Mouse (Mus musculus): Measurements from ENCODE around the gene Emsy.
A peak's percentile ranks its signal among the peaks of the same experiment; 100 is the strongest.

Emsy gene

DNA sequence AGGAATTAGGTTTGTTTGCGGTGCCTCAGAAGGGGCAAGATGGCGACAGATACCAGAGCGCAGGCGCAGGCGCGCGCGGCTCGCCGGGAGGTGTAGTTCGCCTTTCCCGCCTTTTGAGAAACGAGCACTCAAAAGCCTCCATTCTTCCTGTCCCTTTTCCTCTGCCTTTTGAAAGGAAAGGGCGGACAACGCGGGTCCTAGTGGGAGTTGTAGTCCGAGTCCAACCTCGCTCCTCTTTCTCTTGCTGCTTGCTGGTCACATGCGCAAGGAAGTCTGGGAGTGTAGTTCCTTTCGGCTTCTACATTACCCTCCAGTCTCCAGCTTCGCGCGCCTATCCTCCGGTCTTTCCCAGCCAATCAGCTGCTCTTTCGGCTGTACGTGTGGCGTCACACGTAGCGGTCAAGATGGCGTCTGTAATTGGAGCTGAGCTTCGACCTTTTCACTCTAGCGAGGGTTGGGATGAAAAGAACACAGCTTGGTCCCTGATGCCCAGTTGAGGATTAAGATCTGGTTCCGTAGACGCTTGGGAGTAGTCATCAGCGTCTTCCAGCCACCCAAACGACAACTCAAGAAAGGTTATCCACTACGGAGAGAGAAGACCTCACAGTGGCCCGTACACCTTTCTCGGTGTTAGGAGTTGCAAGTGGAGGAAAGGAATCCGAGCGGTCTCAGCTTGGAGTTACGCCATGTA is at the start of gene Emsy:
TSS of gene Emsy (minus strand) at position 253 of the 691 bp plus-strand sequence.
- TF ChIP-seq GATA4 (IDR thresholded peaks at IDR 0.05; ENCODE audit: insufficient replicate concordance, low read length): peak; percentile 6; the same call in 1 of the 2 replicates

DNA sequence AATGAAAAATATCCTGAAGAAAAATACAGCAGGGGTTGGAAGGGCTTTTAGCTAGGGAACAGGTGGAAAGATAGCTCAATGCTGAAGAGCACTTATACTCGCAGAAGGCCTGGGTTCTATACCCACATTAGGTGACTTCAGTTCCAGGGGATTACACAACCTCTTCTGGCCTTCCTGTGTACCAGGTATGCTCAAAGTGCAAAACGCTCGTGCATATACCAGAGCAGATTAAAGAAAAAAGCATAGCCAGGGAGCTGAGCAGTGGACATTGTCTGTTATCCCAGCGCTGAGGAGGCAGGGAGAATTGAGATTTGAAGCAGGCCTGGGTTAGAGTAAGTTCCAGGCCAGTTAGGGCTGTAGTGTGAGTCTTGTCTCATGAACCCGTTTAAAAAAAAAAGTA is 47.7 kb upstream of the Emsy start:
- no peak for TF ChIP-seq GATA4 (IDR thresholded peaks at IDR 0.05; ENCODE audit: insufficient replicate concordance, low read length)

DNA sequence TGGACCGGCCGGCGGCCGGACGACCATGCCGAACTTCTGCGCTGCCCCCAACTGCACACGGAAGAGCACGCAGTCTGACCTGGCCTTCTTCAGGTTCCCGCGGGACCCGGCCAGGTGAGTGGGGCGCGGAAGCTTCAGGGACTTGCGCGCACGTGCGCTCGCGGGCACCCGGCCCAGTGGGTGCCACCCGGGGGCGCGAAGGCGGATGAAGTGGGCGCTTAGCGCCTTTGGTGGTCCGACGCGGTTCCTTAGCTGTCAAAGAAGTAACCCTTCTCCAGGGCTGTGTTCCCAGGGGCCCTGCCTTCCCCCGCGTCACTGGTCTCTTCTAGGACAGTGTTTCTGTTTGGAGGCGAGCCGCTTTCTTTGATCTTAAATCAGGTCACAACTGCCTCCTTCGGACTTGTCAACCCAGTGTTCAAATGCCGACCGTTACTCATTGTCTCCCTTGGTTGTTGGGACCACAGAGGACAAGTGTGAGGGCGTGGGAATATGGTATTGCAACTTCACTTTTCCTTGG is 46.8 kb upstream of the Emsy start:
- no peak for TF ChIP-seq GATA4 (IDR thresholded peaks at IDR 0.05; ENCODE audit: insufficient replicate concordance, low read length)

DNA sequence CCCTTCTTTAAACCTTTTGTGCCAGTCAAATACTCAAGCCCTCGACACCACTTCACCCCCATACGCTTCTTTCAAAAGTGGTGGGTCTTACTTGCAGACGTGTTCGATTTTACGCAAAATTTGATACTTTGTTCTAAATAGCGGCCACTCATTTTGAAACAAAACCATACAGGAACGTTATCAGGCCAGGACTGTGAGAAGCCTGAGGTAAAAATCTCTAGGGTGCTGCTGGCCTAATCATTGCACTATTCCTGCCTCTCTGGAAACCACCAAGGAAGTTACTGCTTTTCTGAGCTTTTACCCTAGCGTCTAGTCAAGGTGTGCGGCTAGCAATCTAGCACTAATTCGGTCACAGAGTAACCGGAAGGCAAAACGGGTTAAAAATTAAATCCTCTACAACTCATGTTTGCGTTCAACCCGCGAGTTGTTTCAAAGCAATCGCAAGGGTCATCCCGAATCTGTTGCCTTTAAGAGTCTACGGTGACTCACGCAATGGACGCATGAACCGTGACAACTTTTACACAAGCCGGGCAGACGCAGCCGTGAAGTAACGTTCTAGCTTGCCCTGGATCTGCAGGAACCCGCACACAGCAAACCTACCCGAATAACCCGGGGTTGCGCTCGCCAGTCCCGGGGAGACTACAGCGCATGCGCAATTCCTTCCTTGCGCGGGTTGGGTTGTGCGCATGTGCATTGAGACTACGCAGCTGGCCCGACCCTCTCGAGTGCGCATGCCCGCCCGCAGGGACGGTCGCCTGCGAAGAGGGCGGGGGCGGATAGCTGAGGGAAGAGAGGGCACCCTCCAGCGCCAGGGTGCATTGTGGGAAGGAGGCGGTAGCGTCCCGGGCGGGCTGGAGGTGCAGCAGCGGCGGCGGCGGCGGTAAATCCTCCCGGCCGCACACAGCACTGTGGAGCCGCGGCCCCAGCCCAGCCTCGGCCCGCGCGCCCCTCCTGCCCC is 46.0 kb upstream of the Emsy start, which contains the start of gene Thap12:
TSS of gene Thap12 (plus strand) at position 821 of the 958 bp plus-strand sequence.
- TF ChIP-seq GATA4 (IDR thresholded peaks at IDR 0.05; ENCODE audit: insufficient replicate concordance, low read length): peak; percentile 13; the same call in 1 of the 2 replicates

DNA sequence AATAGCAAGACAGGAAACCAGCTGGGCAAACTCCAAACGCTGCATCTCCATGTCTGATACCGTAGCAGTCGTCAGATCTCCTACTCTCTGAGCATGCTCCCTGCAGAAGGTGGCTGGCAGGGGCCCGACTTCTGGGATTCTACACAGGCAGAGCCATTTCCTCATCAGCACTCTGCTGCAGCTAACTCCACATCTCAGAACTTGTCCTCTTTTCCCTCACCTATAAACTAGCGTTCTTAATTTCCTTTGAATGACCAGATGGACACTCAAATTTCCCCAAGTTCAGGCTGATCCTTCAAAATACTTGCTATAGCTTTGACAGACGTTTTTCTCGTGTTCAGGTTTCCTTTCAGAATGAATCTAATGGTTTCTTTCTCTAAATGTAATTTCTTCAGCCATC is 45.2 kb upstream of the Emsy start:
- TF ChIP-seq GATA4 (IDR thresholded peaks at IDR 0.05; ENCODE audit: insufficient replicate concordance, low read length): no peak

DNA sequence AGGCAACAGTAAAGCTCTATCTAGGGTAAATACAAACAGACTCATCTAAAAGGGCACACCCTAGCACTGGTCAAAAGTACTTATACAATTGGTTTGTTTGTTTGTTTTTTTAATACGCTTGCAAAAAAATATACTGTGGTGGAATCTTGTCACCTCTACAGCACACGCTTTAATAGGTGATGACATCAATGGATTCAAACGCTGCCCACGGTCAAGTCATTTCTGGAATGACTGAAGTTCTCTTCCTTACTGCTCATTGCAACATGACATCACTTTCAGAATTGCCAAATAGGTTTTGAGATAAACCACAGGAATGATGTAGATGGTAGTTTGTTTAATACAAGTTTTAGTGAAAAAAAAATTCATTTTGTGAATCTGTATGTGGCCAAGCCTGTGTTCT is 42.0 kb upstream of the Emsy start:
- TF ChIP-seq GATA4 (IDR thresholded peaks at IDR 0.05; ENCODE audit: insufficient replicate concordance, low read length): no peak

DNA sequence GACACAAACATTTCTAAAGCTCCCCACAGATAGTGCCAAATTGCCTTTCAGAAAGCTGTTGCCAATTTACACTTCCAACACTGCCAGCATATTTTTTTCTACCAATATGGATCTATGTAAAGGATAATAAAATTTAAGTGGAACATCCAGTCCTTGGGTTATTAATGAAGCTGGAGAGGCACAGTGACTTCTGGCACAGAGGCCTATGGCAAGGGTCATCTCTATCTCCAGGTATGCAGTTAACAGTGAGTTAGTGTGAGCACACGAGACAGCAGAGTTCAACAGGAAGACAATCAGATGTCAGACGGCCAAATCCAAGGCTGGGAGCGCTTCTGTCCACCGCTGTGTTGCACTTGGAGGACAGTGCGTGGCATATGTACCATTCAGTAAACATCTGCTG is 41.5 kb upstream of the Emsy start:
- TF ChIP-seq GATA4 (IDR thresholded peaks at IDR 0.05; ENCODE audit: insufficient replicate concordance, low read length): no peak

DNA sequence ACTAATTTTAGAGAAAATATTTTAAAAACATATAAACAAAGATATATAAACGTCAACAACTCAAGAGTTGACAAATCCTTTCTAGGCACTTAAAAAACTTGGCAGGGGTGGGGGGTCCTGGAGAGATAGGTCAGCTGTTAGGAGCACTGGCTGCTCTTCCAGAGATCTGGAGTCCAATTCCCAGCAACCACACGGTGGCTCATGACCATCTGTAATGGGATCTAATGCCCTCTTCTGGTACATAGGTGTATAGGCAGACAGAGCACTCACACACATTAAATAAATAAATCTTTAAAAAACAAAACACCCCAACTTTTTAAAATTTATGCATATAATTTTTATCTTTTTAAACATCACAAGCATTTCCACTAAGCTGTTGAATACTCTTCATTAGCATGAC is 40.9 kb upstream of the Emsy start:
- no peak for TF ChIP-seq GATA4 (IDR thresholded peaks at IDR 0.05; ENCODE audit: insufficient replicate concordance, low read length)

DNA sequence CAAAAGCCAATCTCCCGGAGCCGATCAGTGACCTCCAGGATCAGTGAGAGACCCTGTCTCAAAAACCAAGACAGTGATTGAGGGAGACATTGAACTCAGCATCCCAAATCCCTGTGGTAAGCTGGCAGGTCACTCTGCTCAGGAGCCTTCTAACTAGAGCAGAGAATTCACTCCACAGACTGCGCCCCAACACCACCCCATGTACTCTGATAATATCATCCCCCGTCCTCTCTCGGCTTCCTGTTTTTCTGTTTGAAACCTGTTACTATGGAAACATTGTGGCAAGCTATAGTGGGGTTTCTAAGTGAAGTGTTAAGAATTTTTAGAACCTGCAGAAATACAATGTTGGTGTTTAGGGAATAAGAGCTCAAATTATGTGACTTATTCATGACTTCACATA is 37.5 kb upstream of the Emsy start:
- TF ChIP-seq GATA4 (IDR thresholded peaks at IDR 0.05; ENCODE audit: insufficient replicate concordance, low read length): no peak

DNA sequence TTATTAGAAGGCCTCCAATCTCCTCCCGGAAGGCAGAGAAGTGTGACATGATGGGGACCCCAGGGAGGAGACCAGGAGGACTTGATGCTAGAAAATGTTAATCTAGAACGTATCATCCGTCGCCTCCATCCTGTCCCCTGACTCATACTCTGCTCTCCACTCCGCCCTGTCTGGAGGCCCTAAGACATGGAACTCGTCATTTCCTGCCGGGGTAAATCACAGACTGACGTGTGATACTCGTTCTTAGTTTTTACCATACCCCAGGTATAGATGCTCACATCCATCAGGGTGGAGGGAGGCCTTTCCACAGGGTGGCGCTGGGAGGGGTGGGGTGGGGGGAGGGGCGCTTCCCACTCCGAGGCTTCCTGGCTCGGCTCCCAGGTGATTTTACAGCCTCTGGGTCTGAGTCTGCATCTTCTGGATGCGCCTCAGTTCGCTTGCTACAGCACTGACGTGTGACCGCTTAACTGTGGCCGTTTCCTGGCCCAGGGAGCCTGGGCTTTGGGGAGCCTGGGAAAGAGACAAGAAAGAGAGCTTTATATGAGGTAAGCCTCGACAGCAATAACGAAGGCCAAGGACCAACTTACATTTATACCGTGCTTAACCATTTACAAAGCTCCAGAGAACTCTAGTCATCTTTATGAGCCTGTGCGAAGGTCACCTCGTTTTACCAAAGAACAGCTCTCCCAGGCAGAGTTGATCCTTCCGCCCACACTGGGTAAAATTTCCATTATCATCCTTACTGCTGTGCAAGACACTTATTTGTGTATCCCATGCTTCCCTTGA is 36.4 kb upstream of the Emsy start:
- no peak for TF ChIP-seq GATA4 (IDR thresholded peaks at IDR 0.05; ENCODE audit: insufficient replicate concordance, low read length)

DNA sequence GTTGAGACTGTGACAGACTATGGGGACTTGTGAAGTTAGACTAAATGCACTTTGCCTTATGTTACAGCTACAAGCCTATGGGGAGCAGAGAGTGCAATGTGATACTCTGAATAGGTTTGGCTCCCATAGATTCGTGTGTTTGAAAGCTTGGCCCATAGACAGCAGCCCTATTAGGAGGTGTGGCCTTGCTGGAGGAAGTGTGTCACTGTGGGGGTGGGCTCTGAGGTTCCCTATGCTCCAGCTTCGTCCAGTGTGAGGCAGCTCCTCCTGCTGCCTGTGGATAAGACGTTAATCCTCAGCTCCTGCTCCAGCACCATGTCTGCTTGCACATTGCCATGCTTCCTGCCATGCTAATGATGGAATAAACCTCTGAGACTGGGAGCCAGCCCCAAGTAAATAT is 34.2 kb upstream of the Emsy start:
- no peak for TF ChIP-seq GATA4 (IDR thresholded peaks at IDR 0.05; ENCODE audit: insufficient replicate concordance, low read length)

DNA sequence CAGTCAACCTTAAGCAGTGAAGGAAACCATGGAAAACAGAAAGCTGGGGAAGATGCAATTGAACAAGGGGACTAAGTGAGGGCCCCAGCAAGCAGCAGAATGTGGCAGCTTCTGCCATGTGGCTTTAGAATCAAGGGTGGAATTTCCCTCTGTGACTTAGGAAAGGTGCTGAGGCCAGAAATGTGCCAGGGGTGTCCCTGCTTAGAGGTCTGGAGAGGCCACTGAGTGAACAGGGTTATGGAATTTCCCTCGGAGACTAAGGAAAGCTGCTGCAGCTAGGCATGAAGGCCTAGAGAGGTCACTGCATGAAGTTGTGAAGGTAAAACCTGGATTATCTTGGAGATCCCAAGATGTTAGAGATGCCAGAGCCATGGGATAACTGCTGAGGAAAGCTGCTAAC is 33.5 kb upstream of the Emsy start:
- no peak for TF ChIP-seq GATA4 (IDR thresholded peaks at IDR 0.05; ENCODE audit: insufficient replicate concordance, low read length)

DNA sequence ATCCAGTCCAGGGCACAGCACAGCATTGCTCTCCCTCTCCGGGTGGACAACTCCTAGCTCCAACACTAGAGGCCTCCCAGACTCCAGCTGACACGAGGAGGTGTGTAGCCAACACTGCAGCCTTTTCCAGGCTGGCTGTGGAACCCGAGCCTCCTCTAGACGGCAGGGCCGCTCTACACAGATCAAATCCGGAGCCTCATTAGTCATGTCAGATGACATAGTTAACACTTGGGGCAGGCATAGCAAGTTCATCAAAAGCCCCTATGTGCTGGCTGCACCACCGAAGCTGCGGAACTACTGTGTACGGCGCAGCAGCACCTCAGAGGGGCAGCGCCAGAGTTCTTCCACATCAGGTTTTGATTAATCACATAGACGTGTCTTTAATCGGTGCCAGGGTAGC is 29.3 kb upstream of the Emsy start:
- no peak for TF ChIP-seq GATA4 (IDR thresholded peaks at IDR 0.05; ENCODE audit: insufficient replicate concordance, low read length)

DNA sequence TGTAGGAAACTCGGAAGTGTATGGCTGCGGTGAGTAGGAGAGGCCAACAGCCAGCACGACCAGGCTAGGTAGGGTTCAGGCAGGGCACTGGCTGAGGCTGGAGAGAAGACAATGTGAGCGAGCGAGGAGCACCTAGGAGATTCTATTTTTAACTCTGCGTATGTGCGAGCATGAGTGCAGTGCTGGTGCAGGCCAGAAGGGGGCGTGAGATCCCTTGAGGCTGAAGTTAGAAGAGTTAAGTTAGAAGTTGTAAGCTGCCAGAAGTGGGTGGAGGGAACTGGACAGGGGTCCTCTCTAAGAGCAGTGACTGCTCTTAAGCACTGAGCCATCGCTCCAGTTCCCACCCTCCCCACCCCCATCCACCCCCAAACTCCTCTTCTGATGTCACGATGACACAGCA is 26.2 kb upstream of the Emsy start:
- TF ChIP-seq GATA4 (IDR thresholded peaks at IDR 0.05; ENCODE audit: insufficient replicate concordance, low read length): no peak

DNA sequence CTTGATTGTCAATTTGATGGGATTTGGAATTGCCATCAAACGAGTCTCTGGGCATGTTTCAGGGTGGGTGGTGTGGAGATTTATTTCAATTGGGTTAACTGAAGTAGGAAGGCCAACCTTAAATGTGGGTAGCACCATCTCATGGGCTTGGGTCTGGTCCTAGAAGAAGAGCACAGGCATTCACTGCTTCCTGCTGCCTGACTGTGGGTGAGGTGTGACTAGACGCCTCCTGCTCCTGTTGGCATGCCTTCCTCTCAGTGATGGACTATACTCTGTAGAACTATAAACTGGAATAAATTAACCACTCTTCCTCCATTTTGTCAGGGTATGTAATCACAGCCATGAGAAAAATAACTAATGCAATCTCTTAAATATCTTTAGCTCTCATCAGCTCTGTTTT is 24.1 kb upstream of the Emsy start:
- no peak for TF ChIP-seq GATA4 (IDR thresholded peaks at IDR 0.05; ENCODE audit: insufficient replicate concordance, low read length)

Data from liver, adult (tissue).